Mouse (Mus musculus): ENCODE measurements around the gene 3110009E18Rik. TPM values are rescaled to one million over a fixed set of nuclear protein-coding genes. Genes with fewer than 3 reads are reported as not detected.

Gene 3110009E18Rik
- polyA plus RNA-seq, 1 experiment, result 7.7 TPM

GRCm38 (mm10) chr1:120155325-120155724 lies 34.3 kb downstream of the 3110009E18Rik start:
- TF ChIP-seq POLR2A (IDR thresholded peaks at IDR 0.05; ENCODE audit: borderline replicate concordance, insufficient read depth, low read length) (no peak), CTCF (IDR thresholded peaks at IDR 0.05; ENCODE audit: borderline replicate concordance, insufficient read depth, low read depth, low read length) (peak; percentile 79)
- H3K4me1 ChIP-seq (ENCODE audit: control insufficient read depth, insufficient read depth, low read length), result no peaks in the 10 kb centered on the region
- WGBS, result 7% methylated on average over 1 of the region's 1 CpGs
- no peak overlapping the region for H3K27ac ChIP-seq (ENCODE audit: insufficient read depth, low read length)
- no peak overlapping the region for H3K4me3 ChIP-seq (replicated peaks; ENCODE audit: insufficient read depth, low read depth, low read length)
- peak; percentile 20 to 40 for DNase-seq
- no peaks in the 10 kb centered on the region; the same call in 1 of the 2 replicates for H3K27me3 ChIP-seq (ENCODE audit: control insufficient read depth, insufficient read depth, low read length)

GRCm38 (mm10) chr1:120158474-120159127 lies 37.6 kb downstream of the 3110009E18Rik start:
- TF ChIP-seq POLR2A (IDR thresholded peaks at IDR 0.05; ENCODE audit: borderline replicate concordance, insufficient read depth, low read length), result no peak
- no peak for TF ChIP-seq CTCF (IDR thresholded peaks at IDR 0.05; ENCODE audit: borderline replicate concordance, insufficient read depth, low read depth, low read length)
- H3K27ac ChIP-seq (ENCODE audit: insufficient read depth, low read length), result no peak overlapping the region
- no peaks in the 10 kb centered on the region; the same call in 1 of the 2 replicates for H3K27me3 ChIP-seq (ENCODE audit: control insufficient read depth, insufficient read depth, low read length)
- H3K4me1 ChIP-seq (ENCODE audit: control insufficient read depth, insufficient read depth, low read length), result no peaks in the 10 kb centered on the region
- WGBS, result 95% methylated on average over 9 of the region's 9 CpGs
- DNase-seq, result no peak
- H3K4me3 ChIP-seq (replicated peaks; ENCODE audit: insufficient read depth, low read depth, low read length), result no peak overlapping the region

GRCm38 (mm10) chr1:120161502-120161901 lies 40.5 kb downstream of the 3110009E18Rik start:
- Histone ChIP-seq H3K27ac (ENCODE audit: insufficient read depth, low read length) (no peak overlapping the region), H3K27me3 (ENCODE audit: control insufficient read depth, insufficient read depth, low read length) (no peaks in the 10 kb centered on the region; the same call in 1 of the 2 replicates), H3K4me3 (replicated peaks; ENCODE audit: insufficient read depth, low read depth, low read length) (no peak overlapping the region), H3K4me1 (ENCODE audit: control insufficient read depth, insufficient read depth, low read length) (no peaks in the 10 kb centered on the region)
- no peak for DNase-seq
- 91% methylated on average over 5 of the region's 5 CpGs for WGBS
- TF ChIP-seq POLR2A (IDR thresholded peaks at IDR 0.05; ENCODE audit: borderline replicate concordance, insufficient read depth, low read length), result no peak
- TF ChIP-seq CTCF (IDR thresholded peaks at IDR 0.05; ENCODE audit: borderline replicate concordance, insufficient read depth, low read depth, low read length), result no peak

GRCm38 (mm10) chr1:120162616-120163015 lies 41.6 kb downstream of the 3110009E18Rik start:
- Histone ChIP-seq H3K27ac (ENCODE audit: insufficient read depth, low read length) (no peak overlapping the region), H3K4me1 (ENCODE audit: control insufficient read depth, insufficient read depth, low read length) (no peaks in the 10 kb centered on the region), H3K4me3 (replicated peaks; ENCODE audit: insufficient read depth, low read depth, low read length) (no peak overlapping the region), H3K27me3 (ENCODE audit: control insufficient read depth, insufficient read depth, low read length) (no peaks in the 10 kb centered on the region)
- WGBS, result 66% methylated on average over 1 of the region's 1 CpGs
- no peak for TF ChIP-seq POLR2A (IDR thresholded peaks at IDR 0.05; ENCODE audit: borderline replicate concordance, insufficient read depth, low read length)
- TF ChIP-seq CTCF (IDR thresholded peaks at IDR 0.05; ENCODE audit: borderline replicate concordance, insufficient read depth, low read depth, low read length), result no peak
- DNase-seq, result no peak

- TF ChIP-seq POLR2A (IDR thresholded peaks at IDR 0.05; ENCODE audit: borderline replicate concordance, insufficient read depth, low read length) (no peak), CTCF (IDR thresholded peaks at IDR 0.05; ENCODE audit: borderline replicate concordance, insufficient read depth, low read depth, low read length) (no peak)
- Histone ChIP-seq H3K27me3 (ENCODE audit: control insufficient read depth, insufficient read depth, low read length) (no peaks in the 10 kb centered on the region), H3K4me3 (replicated peaks; ENCODE audit: insufficient read depth, low read depth, low read length) (no peak overlapping the region), H3K27ac (ENCODE audit: insufficient read depth, low read length) (no peak overlapping the region), H3K4me1 (ENCODE audit: control insufficient read depth, insufficient read depth, low read length) (no peaks in the 10 kb centered on the region)
- no peak for DNase-seq
- 69% methylated on average over 4 of the region's 4 CpGs for WGBS
Observed at GRCm38 (mm10) chr1:120168016-120168415, 47.0 kb downstream of the 3110009E18Rik start.

- DNase-seq, result no peak
- WGBS, result 90% methylated on average over 7 of the region's 7 CpGs
- TF ChIP-seq CTCF (IDR thresholded peaks at IDR 0.05; ENCODE audit: borderline replicate concordance, insufficient read depth, low read depth, low read length), result no peak
- no peak for TF ChIP-seq POLR2A (IDR thresholded peaks at IDR 0.05; ENCODE audit: borderline replicate concordance, insufficient read depth, low read length)
- Histone ChIP-seq H3K27ac (ENCODE audit: insufficient read depth, low read length) (no peak overlapping the region), H3K27me3 (ENCODE audit: control insufficient read depth, insufficient read depth, low read length) (no peaks in the 10 kb centered on the region), H3K4me1 (ENCODE audit: control insufficient read depth, insufficient read depth, low read length) (no peaks in the 10 kb centered on the region), H3K4me3 (replicated peaks; ENCODE audit: insufficient read depth, low read depth, low read length) (no peak overlapping the region)
Observed at GRCm38 (mm10) chr1:120168674-120169073, 47.7 kb downstream of the 3110009E18Rik start.

GRCm38 (mm10) chr1:120170307-120170706 lies 49.3 kb downstream of the 3110009E18Rik start:
- no peak for DNase-seq
- Histone ChIP-seq H3K4me3 (replicated peaks; ENCODE audit: insufficient read depth, low read depth, low read length) (no peak overlapping the region), H3K4me1 (ENCODE audit: control insufficient read depth, insufficient read depth, low read length) (no peaks in the 10 kb centered on the region), H3K27me3 (ENCODE audit: control insufficient read depth, insufficient read depth, low read length) (no peaks in the 10 kb centered on the region), H3K27ac (ENCODE audit: insufficient read depth, low read length) (no peak overlapping the region)
- 85% methylated on average over 7 of the region's 7 CpGs for WGBS
- TF ChIP-seq CTCF (IDR thresholded peaks at IDR 0.05; ENCODE audit: borderline replicate concordance, insufficient read depth, low read depth, low read length), result no peak
- no peak for TF ChIP-seq POLR2A (IDR thresholded peaks at IDR 0.05; ENCODE audit: borderline replicate concordance, insufficient read depth, low read length)

GRCm38 (mm10) chr1:120171819-120172521 lies 51.0 kb downstream of the 3110009E18Rik start:
- DNase-seq, result peak in 1 of 2 experiments; percentile 16
- Histone ChIP-seq H3K4me3 (replicated peaks; ENCODE audit: insufficient read depth, low read depth, low read length) (no peak overlapping the region), H3K27me3 (ENCODE audit: control insufficient read depth, insufficient read depth, low read length) (no peaks in the 10 kb centered on the region), H3K27ac (ENCODE audit: insufficient read depth, low read length) (no peak overlapping the region), H3K4me1 (ENCODE audit: control insufficient read depth, insufficient read depth, low read length) (no peaks in the 10 kb centered on the region; the same call in 1 of the 2 replicates)
- TF ChIP-seq CTCF (IDR thresholded peaks at IDR 0.05; ENCODE audit: borderline replicate concordance, insufficient read depth, low read depth, low read length), result peak; percentile 45; the same call in 1 of the 2 replicates
- TF ChIP-seq POLR2A (IDR thresholded peaks at IDR 0.05; ENCODE audit: borderline replicate concordance, insufficient read depth, low read length), result no peak
- WGBS, result 50% methylated on average over 5 of the region's 5 CpGs
